Mouse (Mus musculus) cortical plate, adult 2 months (tissue): ENCODE results near the gene Pih1d2.

Experiments used
- CTCF ChIP-seq: fragments of 200-500 bp; IDR thresholded peaks from 2 replicates; pipeline ENCODE4 v1.5.1; 2011; ENCODE audit warnings: mild to moderate bottlenecking, control low read depth, low read length; ENCODE audit not compliant: insufficient read depth; ENCODE audit errors: extremely low read depth
- POLR2A ChIP-seq: fragments of 200-500 bp; IDR thresholded peaks from 2 replicates; pipeline ENCODE4 v1.6.1; 2011; ENCODE audit warnings: mild to moderate bottlenecking, low read length, control low read depth; ENCODE audit not compliant: insufficient read depth; ENCODE audit errors: extremely low read depth

- no peak for TF ChIP-seq CTCF
- no peak for TF ChIP-seq POLR2A
Observed at GRCm38 (mm10) chr9:50590856-50591518, 26.1 kb upstream of the Pih1d2 start.
